Mouse (Mus musculus) bone marrow macrophage, adult 2 months (primary cell): ENCODE results near the gene Lmln.

Experiments used
- CTCF ChIP-seq: IDR thresholded peaks from 2 replicates; pipeline ENCODE4 v1.5.1; 2012; ENCODE audit warnings: low read depth, mild to moderate bottlenecking, low read length, moderate library complexity
- POLR2A ChIP-seq: IDR thresholded peaks from 2 replicates; pipeline ENCODE4 v1.6.1; 2012; ENCODE audit warnings: mild to moderate bottlenecking, low read depth, low read length, borderline replicate concordance

GRCm38 (mm10) chr16:33174695-33175094, 112.4 kb downstream of the Lmln start:
- TF ChIP-seq CTCF (no peak), POLR2A (no peak)
